Mouse (Mus musculus) brown adipose tissue, adult 24 weeks (tissue): Measurements from ENCODE around the gene Snapc4. TPM values are rescaled to one million over a fixed set of nuclear protein-coding genes. Genes with fewer than 3 reads are reported as not detected.
"Not testable (repeated sequence)": the region's sequence is repeated elsewhere in the genome, so short reads cannot be mapped to it uniquely, and the experiment has no call there.

Experiments used
- H3K27ac ChIP-seq: fragments of 200-500 bp; replicated peaks from 2 replicates; pipeline ENCODE4 v1.5.1; 2012; ENCODE audit warnings: low read depth, mild to moderate bottlenecking, low read length
- H3K4me1 ChIP-seq: fragments of 200-500 bp; 2 replicates; pipeline ENCODE4 v1.6.1; 2012; ENCODE audit warnings: low read length, mixed read lengths; ENCODE audit not compliant: control insufficient read depth, insufficient read depth, insufficient read length
- H3K4me3 ChIP-seq: fragments of 200-500 bp; 2 replicates; pipeline ENCODE4 v1.5.1; 2012; ENCODE audit warnings: low read depth, mild to moderate bottlenecking, low read length, moderate library complexity; ENCODE audit not compliant: insufficient read depth
- polyA plus RNA-seq: library from polyadenylated mRNA; stranded (reverse); fragments of >200 nt; gene quantifications from 2 replicates; pipeline ENCODE4 v1.2.4, GENCODE M21; 2012; ENCODE audit not compliant: missing spikeins, insufficient read depth, insufficient read length

Snapc4 gene
- polyA plus RNA-seq, 1 experiment: 3.1 TPM

- Histone ChIP-seq H3K27ac (no peak overlapping the region), H3K4me1 (no peaks in the 10 kb centered on the region), H3K4me3 (no peak overlapping the region)
Measured at GRCm38 (mm10) chr2:26399647-26400046, 19.2 kb upstream of the Snapc4 start.

- H3K4me1 ChIP-seq: no peaks in the 10 kb centered on the region
- no peak overlapping the region for H3K27ac ChIP-seq
- H3K4me3 ChIP-seq: no peak overlapping the region
Measured at GRCm38 (mm10) chr2:26398978-26399377, 18.5 kb upstream of the Snapc4 start.

- no peak overlapping the region for H3K4me3 ChIP-seq
- H3K4me1 ChIP-seq: peaks cover 7% of the 10 kb centered on the region; the same call in 1 of the 2 replicates
- H3K27ac ChIP-seq: no peak overlapping the region
Measured at GRCm38 (mm10) chr2:26391617-26392016, 11.2 kb upstream of the Snapc4 start.

GRCm38 (mm10) chr2:26390954-26391353 is 10.5 kb upstream of the Snapc4 start:
- Histone ChIP-seq H3K4me3 (no peak overlapping the region), H3K27ac (no peak overlapping the region), H3K4me1 (peaks cover 7% of the 10 kb centered on the region; the same call in 1 of the 2 replicates)

GRCm38 (mm10) chr2:26389154-26389690 is 8.8 kb upstream of the Snapc4 start, which contains the start of the genes Entr1 and Pmpca:
Gene Entr1 (minus strand): TSS chr2:26389316.
Gene Pmpca (plus strand): TSS chr2:26389339.
- Histone ChIP-seq H3K4me3 (peak within 1 kb of the TSS; percentile 99), H3K4me1 (peaks cover 7% of the 10 kb centered on the region; the same call in 1 of the 2 replicates)

GRCm38 (mm10) chr2:26388682-26389153 is 8.3 kb upstream of the Snapc4 start:
- H3K4me1 ChIP-seq: peaks cover 7% of the 10 kb centered on the region; the same call in 1 of the 2 replicates
- peak overlapping the region; percentile 32; the same call in 1 of the 2 replicates for H3K27ac ChIP-seq
- H3K4me3 ChIP-seq: peak overlapping the region; percentile 99

More at GRCm38 (mm10) chr2:26389154-26389690, 8.8 kb upstream of the Snapc4 start, which contains the start of the genes Entr1 and Pmpca:
- peak within 1 kb of the TSS; percentile 66 for H3K27ac ChIP-seq

GRCm38 (mm10) chr2:26387713-26388112 is 7.3 kb upstream of the Snapc4 start:
- H3K4me1 ChIP-seq: peaks cover 7% of the 10 kb centered on the region; the same call in 1 of the 2 replicates
- H3K4me3 ChIP-seq: no peak overlapping the region
- no peak overlapping the region for H3K27ac ChIP-seq

GRCm38 (mm10) chr2:26380871-26381270 is 418 bp upstream of the Snapc4 start:
- H3K27ac ChIP-seq, H3K4me1 ChIP-seq: not testable (repeated sequence)
- peak overlapping the region; percentile 66 for H3K4me3 ChIP-seq

- Histone ChIP-seq H3K4me1 (no peaks in the 10 kb centered on the region), H3K4me3 (no peak overlapping the region)
Measured at GRCm38 (mm10) chr2:26372396-26372795, 8.1 kb downstream of the Snapc4 start.

GRCm38 (mm10) chr2:26368572-26368971 is 11.9 kb downstream of the Snapc4 start:
- Histone ChIP-seq H3K27ac (no peak overlapping the region), H3K4me3 (no peak overlapping the region), H3K4me1 (no peaks in the 10 kb centered on the region)

More at GRCm38 (mm10) chr2:26372396-26372795, 8.1 kb downstream of the Snapc4 start:
- H3K27ac ChIP-seq: no peak overlapping the region

- Histone ChIP-seq H3K27ac (no peak overlapping the region), H3K4me3 (no peak overlapping the region), H3K4me1 (no peaks in the 10 kb centered on the region)
Measured at GRCm38 (mm10) chr2:26367911-26368310, 12.5 kb downstream of the Snapc4 start.

GRCm38 (mm10) chr2:26364738-26365465 is 15.6 kb downstream of the Snapc4 start:
- H3K4me1 ChIP-seq: peaks cover 3% of the 10 kb centered on the region; the same call in 1 of the 2 replicates
- H3K4me3 ChIP-seq: no peak overlapping the region
- no peak overlapping the region for H3K27ac ChIP-seq

GRCm38 (mm10) chr2:26363481-26363880 is 17.0 kb downstream of the Snapc4 start:
- no peak overlapping the region for H3K27ac ChIP-seq
- no peak overlapping the region for H3K4me3 ChIP-seq
- peaks cover 8% of the 10 kb centered on the region; the same call in 1 of the 2 replicates for H3K4me1 ChIP-seq

GRCm38 (mm10) chr2:26362991-26363390 is 17.5 kb downstream of the Snapc4 start:
- H3K27ac ChIP-seq: no peak overlapping the region
- H3K4me1 ChIP-seq: peaks cover 8% of the 10 kb centered on the region; the same call in 1 of the 2 replicates
- no peak overlapping the region for H3K4me3 ChIP-seq

- peak within 1 kb of the TSS; percentile 13; the same call in 1 of the 2 replicates for H3K4me3 ChIP-seq
- H3K4me1 ChIP-seq: peaks cover 8% of the 10 kb centered on the region; the same call in 1 of the 2 replicates
- H3K27ac ChIP-seq: peak within 1 kb of the TSS; percentile 73
Measured at GRCm38 (mm10) chr2:26360772-26361171, 19.7 kb downstream of the Snapc4 start, which contains the start of gene Card9. Gene Card9 (minus strand): TSS chr2:26360918.
